Mouse (Mus musculus) left cerebral cortex, adult 8-10 months (tissue): ENCODE measurements at regions not wholly inside any gene's neighbourhood (a gene's known extent, or its start where the extent isn't known, plus 50 kb on each side); places are given as distances from the start of the nearest gene placed in this dataset.

Experiments
- DNase-seq, 2 experiments: peaks; one replicate each; pipeline ENCODE4 v3.0.0; 2022; ENCODE audit warnings: low spot score in 2 of 2

DNA sequence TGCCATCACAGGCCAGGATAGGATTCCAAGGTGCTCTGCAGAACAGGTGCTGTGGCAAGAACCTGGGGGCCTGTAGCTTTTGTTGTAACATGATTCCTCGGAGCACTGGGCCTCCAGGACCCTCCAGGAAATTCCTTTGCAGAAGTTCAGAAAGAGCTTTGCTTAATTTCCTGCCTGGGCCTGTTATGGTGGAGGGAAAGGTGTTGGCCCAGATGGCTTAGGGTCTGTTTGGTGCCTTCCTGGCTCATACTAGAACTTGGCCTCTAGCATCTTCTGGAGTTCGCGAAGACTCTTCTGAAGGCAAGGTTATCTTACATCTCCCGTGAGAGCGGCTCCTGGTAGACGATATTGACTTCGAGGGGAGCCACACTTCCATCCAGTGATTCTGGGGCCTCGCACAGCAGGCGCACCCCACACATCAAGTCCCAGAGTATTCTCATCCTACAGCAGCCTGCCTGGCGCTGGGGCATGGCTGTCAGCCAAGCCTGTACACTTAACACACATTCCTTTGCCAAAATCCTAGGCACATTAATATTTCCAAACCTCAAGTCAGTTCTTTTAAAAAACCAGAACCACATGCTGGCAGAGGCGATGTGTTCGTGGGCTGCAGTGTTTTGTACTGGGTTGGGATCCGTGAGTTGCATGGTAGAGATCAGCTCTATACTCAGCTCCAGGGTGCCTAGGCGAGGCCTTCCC, 54.5 kb upstream of the Cxcl14 start:
- DNase-seq, result peak; percentile 32 to 73

DNA sequence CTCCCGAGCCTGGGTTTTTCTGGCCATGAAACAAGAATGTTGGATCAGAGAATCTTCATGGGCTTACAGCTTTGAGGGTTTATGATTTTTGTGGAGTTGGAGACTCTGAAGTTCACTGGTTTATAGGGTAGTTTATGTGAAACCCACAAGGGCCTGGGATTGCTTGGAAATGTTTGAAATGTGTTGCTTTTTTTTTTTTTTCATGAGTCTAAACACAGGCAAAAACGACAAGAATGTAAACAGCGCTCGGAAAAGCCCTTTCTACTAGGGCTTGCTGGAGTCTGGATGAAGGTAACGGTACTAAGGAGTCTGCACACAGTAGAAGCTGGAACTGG, 55.0 kb upstream of the Cxcl14 start:
- DNase-seq, result no peak

DNA sequence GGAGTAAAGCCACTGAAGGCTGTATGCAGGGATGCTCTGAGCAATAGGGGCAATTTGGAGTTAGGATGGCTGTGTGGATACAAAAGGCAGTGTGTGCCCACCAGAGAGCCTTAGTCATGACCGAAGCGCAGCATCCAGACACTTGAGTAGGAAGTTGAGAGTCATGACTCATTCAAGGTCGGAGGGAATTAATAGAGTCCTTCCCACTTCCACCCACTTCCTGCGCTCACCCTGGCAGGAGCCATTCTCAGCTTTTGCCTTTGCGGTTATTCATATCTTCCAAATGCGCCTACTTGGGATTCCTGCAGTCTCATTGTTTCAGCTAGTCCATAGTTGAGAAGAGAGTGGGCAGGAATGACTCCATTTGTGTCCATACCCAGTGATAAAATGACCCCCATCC, 56.1 kb upstream of the Cxcl14 start:
- peak in 1 of 2 experiments; percentile 77 for DNase-seq

DNA sequence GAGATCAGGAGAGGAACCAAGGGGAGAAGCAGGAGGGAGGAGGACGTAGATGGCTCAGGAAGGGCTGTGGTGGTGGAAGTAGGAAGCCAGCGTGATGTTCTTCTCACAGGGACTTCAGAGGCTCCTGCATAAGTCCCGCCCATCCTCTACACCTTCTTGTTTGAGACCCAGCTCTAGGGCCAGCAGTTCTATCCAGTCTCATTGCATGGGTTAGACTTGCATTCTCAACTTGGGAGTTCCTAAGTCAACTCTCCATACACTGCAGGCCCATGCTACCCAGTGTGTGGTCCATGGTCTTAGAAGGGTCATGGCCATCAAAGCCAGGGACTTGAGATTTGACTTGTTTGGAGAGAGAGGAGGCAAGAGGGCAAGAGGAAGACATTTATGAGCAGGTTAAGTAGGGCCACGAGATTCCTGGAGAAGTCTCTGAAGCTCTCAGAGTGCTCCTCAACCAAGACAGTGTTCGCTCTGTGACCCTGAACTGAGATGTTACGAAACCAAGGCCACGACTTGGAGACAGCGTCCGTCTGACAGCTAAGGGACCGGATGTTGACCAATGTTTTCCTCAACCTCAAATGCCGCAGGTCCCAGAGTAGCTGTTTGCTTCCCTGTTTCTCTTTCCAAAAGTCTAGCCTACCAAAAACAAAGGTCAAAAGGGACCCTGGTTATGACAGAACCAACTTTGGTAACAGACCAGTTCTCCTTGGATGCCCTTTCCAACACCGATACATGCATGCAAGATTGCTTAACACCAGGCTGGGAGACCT, 56.7 kb upstream of the Cxcl14 start:
- no peak for DNase-seq

DNA sequence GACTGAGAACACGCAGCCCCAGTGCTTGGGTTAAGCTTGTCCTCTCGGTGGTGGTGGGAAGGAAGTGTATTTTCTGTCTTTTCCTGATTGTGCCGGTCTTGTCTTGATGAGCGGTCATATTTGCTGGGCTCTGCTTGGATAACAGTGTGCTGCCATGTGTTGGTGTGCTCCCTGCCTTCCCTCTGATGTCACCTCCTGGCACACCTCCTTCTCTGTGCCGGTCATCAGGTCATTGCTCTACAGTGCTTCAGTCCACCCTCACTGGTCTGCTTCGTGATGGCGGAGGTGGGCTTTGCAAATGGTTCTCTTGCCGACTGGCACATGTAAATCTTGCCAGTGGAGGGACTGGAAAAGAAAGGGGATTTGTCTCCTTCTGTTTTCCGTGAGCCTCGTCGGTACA, 57.6 kb upstream of the Cxcl14 start:
- DNase-seq, result no peak

DNA sequence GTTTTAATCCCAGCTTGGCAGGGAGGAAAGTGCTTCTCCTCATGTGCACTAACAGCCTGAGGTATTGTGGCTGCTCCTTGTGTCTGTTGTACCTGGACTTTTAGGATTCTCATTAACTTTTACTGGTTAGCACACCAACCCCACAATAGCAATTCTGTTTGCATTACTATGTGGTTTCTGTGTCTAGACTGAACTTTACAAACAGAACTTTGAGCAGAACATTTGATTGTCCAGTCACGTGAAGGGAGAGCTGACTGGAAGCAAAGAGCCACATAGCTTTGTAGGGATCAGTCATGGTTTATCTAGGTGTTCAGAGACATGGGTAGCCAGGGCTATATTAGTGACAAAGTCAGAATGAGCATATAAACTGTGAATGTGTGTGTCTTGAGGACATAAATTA, 58.3 kb upstream of the Cxcl14 start:
- no peak for DNase-seq

DNA sequence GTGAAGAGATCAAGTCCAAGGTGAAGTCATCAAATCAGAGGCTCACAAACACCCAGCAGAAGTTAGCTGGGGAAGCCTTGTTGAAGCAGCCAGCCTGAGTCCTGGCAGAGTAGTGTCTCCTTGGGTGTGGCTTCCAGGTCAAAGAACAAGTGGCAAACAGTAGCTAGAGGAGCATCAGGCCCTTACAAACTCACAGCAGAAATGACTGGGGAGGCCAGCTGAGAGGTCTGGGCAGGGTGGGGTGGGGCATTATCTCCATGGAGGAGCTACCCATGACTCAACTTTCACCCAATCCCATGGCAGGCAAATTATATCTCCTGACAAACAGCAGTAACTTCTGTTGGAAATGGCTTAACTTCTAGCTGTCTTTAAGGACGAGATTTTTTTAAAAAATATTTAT, 60.6 kb upstream of the Cxcl14 start:
- DNase-seq, result no peak

DNA sequence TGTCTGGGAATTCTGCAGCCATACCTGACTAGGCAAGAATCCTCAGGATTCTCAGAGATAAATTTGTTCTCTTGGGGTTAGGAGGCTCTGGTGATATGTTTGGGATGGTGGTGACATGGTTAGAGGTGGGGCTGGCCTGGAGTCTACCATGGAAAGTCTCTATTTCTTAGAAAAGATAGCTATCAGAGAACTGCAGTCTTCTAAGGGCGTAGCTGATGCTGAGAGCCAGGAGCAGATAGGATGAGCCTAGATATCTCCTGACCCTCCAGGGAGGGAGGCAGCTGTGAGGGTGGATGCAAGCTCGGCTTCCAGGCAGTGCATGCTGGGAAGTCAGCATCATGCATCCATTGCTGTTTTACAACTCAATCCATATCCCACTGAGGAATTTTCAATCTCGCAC, 61.6 kb upstream of the Cxcl14 start:
- no peak for DNase-seq

DNA sequence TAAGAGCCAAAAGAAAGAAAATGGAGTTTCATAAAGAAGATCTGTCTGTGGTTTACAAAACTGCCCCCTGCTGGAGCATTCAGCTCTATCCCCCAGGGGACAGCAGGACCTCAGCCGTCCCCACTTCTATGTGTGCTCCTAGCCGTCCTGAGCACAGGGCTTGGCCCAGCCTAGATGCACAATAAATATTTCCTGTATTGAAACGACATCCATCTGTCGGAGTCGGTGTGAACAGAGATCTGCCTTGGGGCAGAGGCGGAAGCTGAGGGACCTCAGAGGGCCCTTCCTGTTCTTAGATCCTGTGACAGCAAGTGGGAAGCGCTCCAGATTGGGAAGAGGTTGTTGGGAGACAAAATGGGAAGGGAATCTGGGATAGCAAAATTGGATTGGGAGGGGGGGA, 62.5 kb upstream of the Cxcl14 start:
- no peak for DNase-seq

DNA sequence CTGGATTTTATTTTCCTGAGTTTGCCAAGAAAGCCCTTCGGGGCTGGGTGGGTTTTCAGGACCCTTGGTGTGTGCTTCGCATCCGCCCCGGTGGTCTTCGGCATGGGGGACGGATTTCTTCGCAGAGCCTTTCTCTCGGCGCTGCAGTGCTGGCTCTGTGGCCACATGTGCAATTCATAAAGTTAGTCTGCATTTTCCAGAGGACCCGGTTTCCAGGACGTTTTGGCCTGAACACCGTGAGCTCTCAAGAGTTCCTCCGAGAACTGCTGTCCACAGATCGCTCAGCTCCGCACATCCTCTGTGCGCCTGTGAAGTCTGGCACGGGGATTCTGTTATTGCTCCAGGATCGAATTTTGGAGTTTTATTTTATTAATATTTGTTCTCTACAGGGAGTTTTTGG, 63.2 kb upstream of the Cxcl14 start:
- no peak for DNase-seq

DNA sequence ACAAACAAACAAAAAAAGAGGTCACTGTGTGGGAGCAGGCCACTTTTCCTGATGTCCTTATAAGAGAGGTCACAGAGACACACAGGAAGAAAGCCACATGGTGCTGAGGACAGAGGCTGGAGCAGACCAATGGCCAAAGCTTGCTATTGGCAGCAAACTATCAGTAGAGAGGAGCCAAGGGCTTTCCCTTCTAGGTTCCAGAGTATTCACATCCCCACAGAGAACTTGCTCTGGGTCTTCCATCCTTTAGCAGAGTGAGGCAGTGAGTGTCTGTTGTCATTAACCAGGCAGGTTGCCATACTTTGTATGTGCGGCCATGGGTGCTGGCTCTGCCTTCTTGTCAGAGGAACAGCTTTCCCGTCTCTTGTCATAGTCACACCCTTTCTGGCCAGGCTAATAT, 64.5 kb upstream of the Cxcl14 start:
- DNase-seq, result no peak

DNA sequence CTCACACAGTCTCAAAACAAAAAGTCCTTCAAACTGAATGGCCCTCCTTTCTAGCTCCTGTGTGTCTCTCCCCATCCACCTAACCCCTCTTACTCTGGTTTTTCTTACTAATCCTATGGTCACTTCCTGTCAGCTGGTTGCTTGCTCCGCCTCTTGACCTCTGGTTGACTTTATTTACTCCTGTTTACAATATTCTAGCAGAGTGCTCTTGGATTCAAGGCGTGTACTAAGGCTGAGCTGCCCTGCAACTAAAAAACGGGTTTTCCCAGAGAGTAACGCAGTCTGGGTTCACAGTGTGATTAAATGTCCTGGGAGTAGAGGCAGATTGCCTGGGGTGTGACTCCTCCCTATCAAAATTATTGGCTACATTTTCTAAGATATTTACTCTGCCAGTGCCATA, 64.2 kb upstream of the Gm3045 start:
- no peak for DNase-seq

DNA sequence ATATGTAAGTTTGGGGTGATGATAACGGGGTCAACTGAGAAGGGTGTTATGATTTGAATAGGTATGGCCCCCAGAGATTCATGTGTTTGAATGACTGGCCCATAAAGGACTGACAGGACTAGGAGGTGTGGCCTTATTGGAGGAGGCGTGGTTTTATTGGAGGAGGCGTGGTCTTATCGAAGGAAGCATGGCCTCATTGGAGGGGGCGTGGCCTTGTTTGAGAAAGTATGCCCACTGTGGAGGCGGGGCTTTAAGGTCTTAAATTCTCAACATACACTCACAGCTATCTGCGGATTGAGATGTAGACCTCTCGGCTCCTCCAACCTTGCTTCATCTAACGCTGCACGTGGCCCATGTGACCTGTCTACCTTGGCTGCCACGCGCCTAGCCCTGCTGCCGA, 63.7 kb upstream of the Gm3045 start:
- no peak for DNase-seq

DNA sequence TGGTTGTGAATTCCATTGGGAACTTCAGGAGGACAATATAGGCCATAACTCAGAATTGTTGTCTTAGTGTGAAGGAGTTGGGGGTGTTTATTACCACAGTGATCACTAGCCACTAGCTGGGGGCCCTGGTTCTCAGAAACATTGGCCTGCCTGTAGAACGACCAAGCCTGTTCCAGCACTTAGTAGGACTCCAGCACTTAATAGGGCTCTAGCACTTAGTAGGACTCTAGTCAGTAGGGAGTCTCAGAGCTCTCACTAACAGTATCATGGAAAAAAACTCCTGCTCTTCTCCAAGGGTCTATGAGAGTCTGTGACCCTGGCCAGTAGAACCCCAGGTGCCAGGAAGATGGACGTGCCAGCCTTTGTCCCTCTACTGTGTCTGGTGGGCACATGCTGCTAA, 56.8 kb upstream of the Gm3045 start:
- DNase-seq, result no peak

DNA sequence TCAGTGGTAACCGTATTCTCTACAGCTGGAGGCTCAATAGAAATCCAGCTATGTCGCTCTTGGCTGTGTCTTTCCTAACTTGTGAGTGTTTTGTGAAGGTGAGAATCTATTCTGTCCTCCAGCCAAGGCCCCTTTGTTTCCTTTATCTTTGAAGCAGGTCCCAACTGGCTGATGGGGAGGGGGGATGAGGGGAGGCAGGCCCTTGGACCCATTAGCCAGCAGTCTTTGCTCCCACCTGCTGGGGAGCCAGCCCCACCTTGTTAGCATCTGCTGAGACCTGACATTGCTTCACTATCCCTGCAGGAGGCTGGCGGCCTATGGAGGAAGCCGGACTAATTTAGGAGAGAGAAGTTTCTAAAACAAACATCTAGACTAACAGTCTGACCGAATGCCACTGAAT, 55.0 kb upstream of the Gm3045 start:
- no peak for DNase-seq

DNA sequence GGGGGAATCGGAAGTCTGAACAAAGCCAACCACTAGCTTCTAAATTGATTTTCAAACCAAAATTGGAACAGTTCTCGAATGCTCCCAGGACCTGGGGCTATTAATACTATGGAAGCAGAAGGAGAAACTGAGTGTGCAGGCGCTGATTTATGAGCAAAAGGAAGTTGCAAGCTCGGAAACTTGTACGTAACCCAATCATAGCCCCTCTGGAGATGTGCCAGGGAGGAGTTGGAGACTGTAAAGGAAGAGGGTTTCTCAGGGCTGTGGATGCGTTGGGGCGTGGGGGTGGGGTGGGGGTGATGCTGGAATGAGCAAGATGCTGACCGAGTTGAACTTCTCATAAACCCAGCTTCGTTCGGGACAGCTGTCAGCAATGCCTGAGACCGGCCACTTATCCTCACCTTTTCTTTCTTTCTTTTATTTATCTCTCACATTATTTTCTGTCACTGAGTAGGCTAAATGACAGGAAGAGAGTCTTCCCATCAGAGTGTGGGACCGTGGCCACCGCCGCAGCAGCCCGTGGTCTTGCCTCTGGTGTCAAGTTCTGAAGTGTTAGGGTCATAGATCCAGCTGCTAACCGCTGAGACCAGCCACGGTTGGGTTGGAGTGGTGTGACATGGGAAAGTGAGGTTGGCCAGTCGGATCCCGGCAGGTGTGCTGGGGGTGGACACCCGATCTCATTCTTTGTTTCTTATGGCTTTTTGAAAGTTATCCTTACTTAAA, 54.2 kb upstream of the Gm3045 start:
- no peak for DNase-seq

DNA sequence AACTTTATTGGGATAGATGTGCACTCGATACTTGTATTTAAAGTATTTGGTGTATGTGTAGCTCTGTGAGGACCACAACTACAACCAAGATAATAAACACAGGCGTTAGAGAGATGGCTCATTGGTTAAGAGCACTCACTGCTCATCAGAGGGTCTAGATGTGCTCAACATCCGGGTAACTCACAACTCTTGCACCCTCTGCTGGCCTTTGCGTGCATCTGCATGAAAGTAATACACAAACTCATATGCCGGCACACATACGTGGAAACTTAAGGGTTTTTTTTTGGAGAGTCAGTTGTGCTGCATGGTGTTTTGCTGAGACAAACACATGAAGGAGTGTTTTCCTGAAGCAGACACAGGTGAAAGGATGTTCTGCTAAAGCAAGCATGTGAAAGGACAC, 53.7 kb upstream of the Gm3045 start:
- no peak for DNase-seq
